Mouse (Mus musculus): ENCODE results near the gene Chka. TPM values are rescaled to one million over a fixed set of nuclear protein-coding genes. Genes with fewer than 3 reads are reported as not detected.

Chka gene
- total RNA-seq, 2 experiments from 2014 or later = 1.4 to 3.0 TPM

GRCm38 (mm10) chr19:3912337-3913204, 61.0 kb downstream of the Chka start, which contains the start of gene Ndufs8:
Gene Ndufs8 (minus strand): TSS chr19:3912774.
- peak; percentile 96 for DNase-seq (ENCODE audit: low spot score)

GRCm38 (mm10) chr19:3913692-3914091, 62.1 kb downstream of the Chka start:
- DNase-seq (ENCODE audit: low spot score) = no peak

GRCm38 (mm10) chr19:3914535-3914934, 63.0 kb downstream of the Chka start:
- no peak for DNase-seq (ENCODE audit: low spot score)

- DNase-seq (ENCODE audit: low spot score) = no peak
Measured at GRCm38 (mm10) chr19:3916727-3917126, 65.2 kb downstream of the Chka start.

GRCm38 (mm10) chr19:3919928-3920327, 68.4 kb downstream of the Chka start:
- no peak for DNase-seq (ENCODE audit: low spot score)

- DNase-seq (ENCODE audit: low spot score) = no peak
Measured at GRCm38 (mm10) chr19:3922661-3923371, 71.2 kb downstream of the Chka start.

- DNase-seq (ENCODE audit: low spot score) = no peak
Measured at GRCm38 (mm10) chr19:3923586-3923985, 72.0 kb downstream of the Chka start.

GRCm38 (mm10) chr19:3924190-3924589, 72.6 kb downstream of the Chka start:
- no peak for DNase-seq (ENCODE audit: low spot score)

- no peak for DNase-seq (ENCODE audit: low spot score)
Measured at GRCm38 (mm10) chr19:3924868-3925267, 73.3 kb downstream of the Chka start.

GRCm38 (mm10) chr19:3925859-3926258, 74.3 kb downstream of the Chka start:
- no peak for DNase-seq (ENCODE audit: low spot score)

- DNase-seq (ENCODE audit: low spot score) = no peak
Measured at GRCm38 (mm10) chr19:3926279-3926678, 74.7 kb downstream of the Chka start.

- DNase-seq (ENCODE audit: low spot score) = no peak
Measured at GRCm38 (mm10) chr19:3926685-3927084, 75.1 kb downstream of the Chka start.

- DNase-seq (ENCODE audit: low spot score) = no peak
Measured at GRCm38 (mm10) chr19:3927989-3928388, 76.4 kb downstream of the Chka start.

- DNase-seq (ENCODE audit: low spot score) = no peak
Measured at GRCm38 (mm10) chr19:3928779-3929178, 77.2 kb downstream of the Chka start.

- DNase-seq (ENCODE audit: low spot score) = peak; percentile 88
Measured at GRCm38 (mm10) chr19:3929211-3929941, 77.8 kb downstream of the Chka start, which contains the start of gene Aldh3b1. Gene Aldh3b1 (minus strand): TSS chr19:3929808.

GRCm38 (mm10) chr19:3930262-3931057, 78.9 kb downstream of the Chka start:
- DNase-seq (ENCODE audit: low spot score) = no peak

- DNase-seq (ENCODE audit: low spot score) = no peak
Measured at GRCm38 (mm10) chr19:3931716-3932115, 80.1 kb downstream of the Chka start.

GRCm38 (mm10) chr19:3935032-3935895, 83.7 kb downstream of the Chka start, which contains the start of gene Unc93b1:
Gene Unc93b1 (plus strand): TSS chr19:3935186.
- DNase-seq (ENCODE audit: low spot score) = peak; percentile 51

GRCm38 (mm10) chr19:3935896-3936850, 84.6 kb downstream of the Chka start:
- peak; percentile 64 for DNase-seq (ENCODE audit: low spot score)

All from gastrocnemius, adult 18-20 months (tissue).